Mouse (Mus musculus) urinary bladder, postnatal 4 days (tissue): ENCODE results near the gene Endod1.

Experiments
- DNase-seq, 2 experiments: peaks; one replicate each; pipeline ENCODE4 v3.0.0; 2021 to 2022; ENCODE audit warnings: low spot score in 2 of 2

Gene Endod1

GRCm38 (mm10) chr9:14381353-14382055, at the start of gene Endod1:
Endod1 (minus strand) TSS chr9:14381507.
- no peak for DNase-seq

- no peak for DNase-seq
These were observed 27.8 kb upstream of the Endod1 start for GRCm38 (mm10) chr9:14409153-14409552.

GRCm38 (mm10) chr9:14408044-14408443, 26.7 kb upstream of the Endod1 start:
- no peak for DNase-seq

GRCm38 (mm10) chr9:14406056-14406455, 24.7 kb upstream of the Endod1 start:
- DNase-seq: no peak

GRCm38 (mm10) chr9:14402099-14402498, 20.8 kb upstream of the Endod1 start:
- no peak for DNase-seq

GRCm38 (mm10) chr9:14400392-14400791, 19.1 kb upstream of the Endod1 start:
- no peak for DNase-seq

GRCm38 (mm10) chr9:14398946-14399345, 17.6 kb upstream of the Endod1 start:
- no peak for DNase-seq

- no peak for DNase-seq
These were observed 16.8 kb upstream of the Endod1 start for GRCm38 (mm10) chr9:14398084-14398483.

GRCm38 (mm10) chr9:14397449-14397819, 16.1 kb upstream of the Endod1 start:
- no peak for DNase-seq

GRCm38 (mm10) chr9:14396819-14397448, 15.6 kb upstream of the Endod1 start:
- no peak for DNase-seq

GRCm38 (mm10) chr9:14396096-14396495, 14.8 kb upstream of the Endod1 start:
- DNase-seq: no peak

GRCm38 (mm10) chr9:14394956-14395561, 13.8 kb upstream of the Endod1 start:
- DNase-seq: no peak

GRCm38 (mm10) chr9:14391841-14392318, 10.6 kb upstream of the Endod1 start:
- no peak for DNase-seq

- DNase-seq: no peak
These were observed 10.0 kb upstream of the Endod1 start for GRCm38 (mm10) chr9:14391286-14391685.

GRCm38 (mm10) chr9:14390278-14390677, 9.0 kb upstream of the Endod1 start:
- DNase-seq: no peak

- DNase-seq: no peak
These were observed 7.8 kb upstream of the Endod1 start for GRCm38 (mm10) chr9:14389050-14389621.

GRCm38 (mm10) chr9:14388001-14388400, 6.7 kb upstream of the Endod1 start:
- no peak for DNase-seq

- DNase-seq: no peak
These were observed 5.5 kb upstream of the Endod1 start for GRCm38 (mm10) chr9:14386831-14387230.

GRCm38 (mm10) chr9:14385665-14386064, 4.4 kb upstream of the Endod1 start:
- DNase-seq: no peak

GRCm38 (mm10) chr9:14383186-14383920, 2.0 kb upstream of the Endod1 start:
- no peak for DNase-seq

- DNase-seq: no peak
These were observed 1.0 kb upstream of the Endod1 start for GRCm38 (mm10) chr9:14382256-14382791.
